Mouse (Mus musculus): ENCODE measurements around the gene Calhm2.

Calhm2 gene

GRCm38 (mm10) chr19:47137771-47138421, at the start of gene Calhm2:
Gene Calhm2 (minus strand): TSS chr19:47138294.
- peak; percentile 61 for DNase-seq (ENCODE audit: low read depth, low spot score)

- DNase-seq (ENCODE audit: low read depth, low spot score): no peak
Measured at GRCm38 (mm10) chr19:47186514-47187275, 48.6 kb upstream of the Calhm2 start.

GRCm38 (mm10) chr19:47184736-47185135, 46.6 kb upstream of the Calhm2 start:
- no peak for DNase-seq (ENCODE audit: low read depth, low spot score)

- DNase-seq (ENCODE audit: low read depth, low spot score): no peak
Measured at GRCm38 (mm10) chr19:47184221-47184620, 46.1 kb upstream of the Calhm2 start.

GRCm38 (mm10) chr19:47180011-47180410, 41.9 kb upstream of the Calhm2 start:
- DNase-seq (ENCODE audit: low read depth, low spot score): no peak

GRCm38 (mm10) chr19:47179272-47179809, 41.2 kb upstream of the Calhm2 start:
- peak; percentile 70 for DNase-seq (ENCODE audit: low read depth, low spot score)

GRCm38 (mm10) chr19:47178431-47179271, 40.6 kb upstream of the Calhm2 start, which contains the start of gene Neurl1a:
Gene Neurl1a (plus strand): TSS chr19:47178820.
- DNase-seq (ENCODE audit: low read depth, low spot score): peak; percentile 95

- peak; percentile 93 for DNase-seq (ENCODE audit: low read depth, low spot score)
Measured at GRCm38 (mm10) chr19:47178001-47178400, 39.9 kb upstream of the Calhm2 start.

- DNase-seq (ENCODE audit: low read depth, low spot score): no peak
Measured at GRCm38 (mm10) chr19:47176916-47177505, 38.9 kb upstream of the Calhm2 start.

- DNase-seq (ENCODE audit: low read depth, low spot score): peak; percentile 52
Measured at GRCm38 (mm10) chr19:47175472-47175871, 37.4 kb upstream of the Calhm2 start.

GRCm38 (mm10) chr19:47174515-47174914, 36.4 kb upstream of the Calhm2 start:
- DNase-seq (ENCODE audit: low read depth, low spot score): peak; percentile 65

GRCm38 (mm10) chr19:47168793-47169412, 30.8 kb upstream of the Calhm2 start:
- peak; percentile 87 for DNase-seq (ENCODE audit: low read depth, low spot score)

GRCm38 (mm10) chr19:47168223-47168622, 30.1 kb upstream of the Calhm2 start:
- DNase-seq (ENCODE audit: low read depth, low spot score): peak; percentile 92

- no peak for DNase-seq (ENCODE audit: low read depth, low spot score)
Measured at GRCm38 (mm10) chr19:47167617-47168214, 29.6 kb upstream of the Calhm2 start.

GRCm38 (mm10) chr19:47166758-47167157, 28.7 kb upstream of the Calhm2 start:
- no peak for DNase-seq (ENCODE audit: low read depth, low spot score)

GRCm38 (mm10) chr19:47163176-47163744, 25.2 kb upstream of the Calhm2 start:
- peak; percentile 52 for DNase-seq (ENCODE audit: low read depth, low spot score)

- peak; percentile 37 for DNase-seq (ENCODE audit: low read depth, low spot score)
Measured at GRCm38 (mm10) chr19:47161669-47162068, 23.6 kb upstream of the Calhm2 start.

GRCm38 (mm10) chr19:47157664-47158063, 19.6 kb upstream of the Calhm2 start, which contains the start of gene Calhm3:
Gene Calhm3 (minus strand): TSS chr19:47157764.
- no peak for DNase-seq (ENCODE audit: low read depth, low spot score)

GRCm38 (mm10) chr19:47153767-47154166, 15.7 kb upstream of the Calhm2 start:
- peak; percentile 65 for DNase-seq (ENCODE audit: low read depth, low spot score)

GRCm38 (mm10) chr19:47152062-47152369, 13.9 kb upstream of the Calhm2 start:
- no peak for DNase-seq (ENCODE audit: low read depth, low spot score)

Measured in R1 (cell line).